Mouse (Mus musculus): ENCODE data around the gene Nprl3.

DNA sequence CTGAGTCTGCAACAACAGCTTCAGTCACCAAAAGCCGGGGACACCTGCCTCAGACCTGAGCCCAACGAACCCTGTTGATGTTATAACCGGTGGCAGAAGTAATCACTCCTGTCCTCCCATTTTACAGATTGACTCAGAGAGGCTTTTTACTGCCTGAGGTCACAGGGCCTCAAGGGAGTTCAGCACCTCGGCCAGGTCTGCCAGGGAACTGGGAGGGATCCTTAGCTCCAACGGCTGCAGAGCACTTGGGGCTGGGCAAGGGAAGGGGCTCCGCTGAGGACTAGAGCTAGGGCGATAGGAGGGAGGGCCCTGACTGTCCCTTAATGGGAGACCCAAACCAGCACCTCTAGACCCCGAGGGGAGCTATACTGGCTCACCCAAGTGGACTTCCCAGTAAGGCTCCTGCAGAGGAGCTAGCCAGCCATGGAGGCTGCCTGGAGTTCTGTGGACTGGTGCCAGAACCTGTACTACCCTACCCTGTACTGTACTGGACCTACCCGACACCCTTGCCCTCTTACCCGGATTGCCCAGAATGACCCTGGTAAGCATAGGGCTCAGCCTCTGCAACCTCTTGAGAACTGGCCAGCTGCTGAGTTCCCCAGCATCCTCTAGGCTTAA lies 46.8 kb downstream of the Nprl3 start:
- TF ChIP-seq GATA1 (IDR thresholded peaks at IDR 0.05; ENCODE audit: low read length) (no peak), TAL1 (IDR thresholded peaks at IDR 0.05; ENCODE audit: low read length) (no peak)

Measured in erythroblast, embryonic 14.5 days (primary cell).